Mouse (Mus musculus) CH12.LX (cell line): Measurements from ENCODE around the gene Gm10100. TPM values are rescaled to one million over a fixed set of nuclear protein-coding genes. Genes with fewer than 3 reads are reported as not detected.
"Not testable (repeated sequence)": the region's sequence is repeated elsewhere in the genome, so short reads cannot be mapped to it uniquely, and the experiment has no call there.

Experiments
- DNase-seq: peaks from one replicate; pipeline ENCODE4 v3.0.0-alpha.2; 2013; ENCODE audit errors: extremely low read depth
- H3K27ac ChIP-seq: 2 replicates; pipeline ENCODE4 v1.5.1; 2012; ENCODE audit warnings: low read depth, mild to moderate bottlenecking, control low read depth, moderate library complexity; ENCODE audit not compliant: insufficient read depth
- H3K27me3 ChIP-seq: replicated peaks from 2 replicates; pipeline ENCODE3; 2012; ENCODE audit warnings: inconsistent platforms
- H3K36me3 ChIP-seq, 2 experiments: replicated peaks in 1 of 2; 2 replicates each; pipeline versions ENCODE3 to v1.6.1; 2012; ENCODE audit warnings: inconsistent platforms in 1 of 2, low read length in 1 of 2, mild to moderate bottlenecking in 1 of 2, mixed read lengths in 1 of 2, moderate library complexity in 1 of 2; ENCODE audit not compliant: control insufficient read depth in 1 of 2, insufficient read depth in 1 of 2
- H3K4me1 ChIP-seq, 2 experiments: 2 replicates each; pipeline ENCODE4 v1.6.1; 2012; ENCODE audit warnings: inconsistent platforms in 1 of 2, moderate library complexity in 1 of 2; ENCODE audit not compliant: insufficient read depth in 2 of 2, control insufficient read depth in 1 of 2
- H3K4me2 ChIP-seq: 2 replicates; pipeline ENCODE4 v1.6.1; 2012; ENCODE audit warnings: low read depth, mild to moderate bottlenecking, control low read depth; ENCODE audit not compliant: poor library complexity, insufficient read depth, severe bottlenecking
- H3K4me3 ChIP-seq, 3 experiments: fragments of 150-350 bp in 1 of 3; sonication (generic) in 1 of 3; replicated peaks in 1 of 3; 2 replicates each; pipeline versions ENCODE3 to v1.5.1; 2011 to 2012; ENCODE audit warnings: low read depth in 2 of 3, low read length in 2 of 3, mild to moderate bottlenecking in 2 of 3, moderate library complexity in 2 of 3, control low read depth in 1 of 3, improper control_type of control experiment in 1 of 3, inconsistent platforms in 1 of 3, mixed read lengths in 1 of 3; ENCODE audit not compliant: poor library complexity in 1 of 3
- H3K79me2 ChIP-seq: replicated peaks from 2 replicates; pipeline ENCODE4 v1.6.1; 2012; ENCODE audit warnings: mild to moderate bottlenecking, moderate library complexity; ENCODE audit not compliant: control insufficient read depth, poor library complexity, insufficient read depth, severe bottlenecking; ENCODE audit errors: extremely low read depth
- H3K9ac ChIP-seq: 2 replicates; pipeline ENCODE4 v1.6.1; 2012; ENCODE audit warnings: low read depth, mild to moderate bottlenecking, control low read depth, moderate library complexity; ENCODE audit not compliant: insufficient read depth
- H3K9me3 ChIP-seq: replicated peaks from 2 replicates; pipeline ENCODE3; 2012; ENCODE audit warnings: low read length, inconsistent platforms, mixed read lengths
- CHD1 ChIP-seq: IDR thresholded peaks from 2 replicates; pipeline ENCODE4 v1.6.1; 2012; ENCODE audit warnings: low read depth, low read length, improper control_type of control experiment, inconsistent platforms
- CTCF ChIP-seq, 2 experiments: IDR thresholded peaks in 1 of 2; conservative IDR thresholded peaks in 1 of 2; 2 replicates each; pipeline ENCODE4 v1.5.1; 2011 to 2012; ENCODE audit warnings: low read depth in 2 of 2, low read length in 2 of 2, improper control_type of control experiment in 1 of 2, inconsistent platforms in 1 of 2, mild to moderate bottlenecking in 1 of 2, moderate library complexity in 1 of 2
- EP300 ChIP-seq: IDR thresholded peaks from 2 replicates; pipeline ENCODE4 v1.6.1; 2011; ENCODE audit warnings: low read length, improper control_type of control experiment
- GABPA ChIP-seq: IDR thresholded peaks from 2 replicates; pipeline ENCODE4 v1.6.1; 2012; ENCODE audit warnings: low read depth, low read length, improper control_type of control experiment, inconsistent platforms; ENCODE audit not compliant: insufficient replicate concordance
- HCFC1 ChIP-seq: IDR thresholded peaks from 2 replicates; pipeline ENCODE4 v1.6.1; 2012; ENCODE audit warnings: low read depth, mild to moderate bottlenecking, inconsistent platforms, low read length, improper control_type of control experiment
- IRF4 ChIP-seq: IDR thresholded peaks from 2 replicates; pipeline ENCODE4 v1.6.1; 2014; ENCODE audit warnings: low read depth, mild to moderate bottlenecking, inconsistent platforms, low read length, improper control_type of control experiment
- KAT2A ChIP-seq: IDR thresholded peaks from 2 replicates; pipeline ENCODE4 v1.6.1; 2012; ENCODE audit warnings: low read length, improper control_type of control experiment, inconsistent platforms; ENCODE audit not compliant: insufficient replicate concordance
- MAFK ChIP-seq: IDR thresholded peaks from 2 replicates; pipeline ENCODE4 v1.6.1; 2011; ENCODE audit warnings: low read length, improper control_type of control experiment; ENCODE audit not compliant: insufficient replicate concordance
- MAZ ChIP-seq: IDR thresholded peaks from 2 replicates; pipeline ENCODE4 v1.6.1; 2012; ENCODE audit warnings: low read depth, mild to moderate bottlenecking, inconsistent platforms, low read length, improper control_type of control experiment, moderate library complexity
- MXI1 ChIP-seq: IDR thresholded peaks from 2 replicates; pipeline ENCODE4 v1.6.1; 2011; ENCODE audit warnings: mild to moderate bottlenecking, low read depth, low read length, improper control_type of control experiment
- NELFE ChIP-seq: IDR thresholded peaks from 2 replicates; pipeline ENCODE4 v1.6.1; 2011; ENCODE audit warnings: low read depth, low read length, improper control_type of control experiment
- POLR2A ChIP-seq: IDR thresholded peaks from 2 replicates; pipeline ENCODE4 v1.6.1; 2011; ENCODE audit warnings: low read depth, mild to moderate bottlenecking, improper control_type of control experiment, low read length
- RAD21 ChIP-seq: IDR thresholded peaks from 2 replicates; pipeline ENCODE4 v1.6.1; 2011; ENCODE audit warnings: low read depth, mild to moderate bottlenecking, low read length, improper control_type of control experiment, moderate library complexity
- RCOR1 ChIP-seq: conservative IDR thresholded peaks from 2 replicates; pipeline ENCODE4 v1.6.1; 2012; ENCODE audit warnings: low read depth, mild to moderate bottlenecking, inconsistent platforms, low read length, improper control_type of control experiment
- SIN3A ChIP-seq: IDR thresholded peaks from 2 replicates; pipeline ENCODE4 v1.6.1; 2012; ENCODE audit warnings: low read length, improper control_type of control experiment, inconsistent platforms
- SMC3 ChIP-seq: IDR thresholded peaks from 2 replicates; pipeline ENCODE4 v1.6.1; 2011; ENCODE audit warnings: low read depth, low read length, improper control_type of control experiment
- TBP ChIP-seq: conservative IDR thresholded peaks from 2 replicates; pipeline ENCODE4 v1.6.1; 2011; ENCODE audit warnings: low read depth, low read length, improper control_type of control experiment
- ZNF384 ChIP-seq: IDR thresholded peaks from 2 replicates; pipeline ENCODE4 v1.6.1; 2012; ENCODE audit warnings: low read depth, low read length, improper control_type of control experiment, inconsistent platforms
- dilution Hi-C: fragments of 300-500 bp; cut with MboI; formaldehyde crosslinking; loops from 2 replicates; pipeline ENCODE4 v1.14.3; 2020; ENCODE audit warnings: low sequenced_read_pairs; ENCODE audit not compliant: extremely low pct_unique_long_range_greater_than_20kb, extremely low pct_ligation_motif_present
- in situ Hi-C: fragments of 300-500 bp; cut with MboI; formaldehyde crosslinking; loops from 3 replicates; pipeline ENCODE4 v1.14.3; 2019; ENCODE audit warnings: low sequenced_read_pairs, low pct_ligation_motif_present, low pct_unique_long_range_greater_than_20kb, mixed read lengths
- polyA plus RNA-seq: library from polyadenylated mRNA; unstranded; fragments of >175 nt; gene quantifications from 2 replicates; pipeline ENCODE4 v1.2.1, GENCODE M21; 2012; ENCODE audit warnings: low read depth; ENCODE audit not compliant: insufficient read length
- total RNA-seq, 2 experiments: library from RNA; depleted of rRNA; stranded (reverse); fragments of 300-350 nt in 1 of 2; fragments of >200 nt in 1 of 2; gene quantifications; 2 replicates each; pipeline ENCODE4 v1.2.3; 2012 to 2014

The Gm10100 gene
- total and polyA plus RNA-seq, 3 experiments, result not detected

GRCm38 (mm10) chr10:77729241-77729640 lies 3.0 kb downstream of the Gm10100 start:
- H3K4me3 ChIP-seq, result no peak overlapping the region
- no peak overlapping the region for H3K4me2 ChIP-seq
- no peaks in the 10 kb centered on the region for H3K36me3 ChIP-seq
- H3K4me1 ChIP-seq, result no peaks in the 10 kb centered on the region
- dilution Hi-C loops (no loop called here), in situ Hi-C loops (no loop called here)
- TF ChIP-seq NELFE, result no peak
- TF ChIP-seq RCOR1, result no peak
- peak; percentile 72 to 76 for TF ChIP-seq CTCF (conservative IDR thresholded peaks at IDR 0.05 in 1 of 2, IDR thresholded peaks at IDR 0.05 in 1 of 2; ENCODE audit: low read depth in 2 of 2, low read length in 2 of 2)
- TF ChIP-seq RAD21, result peak; percentile 14; the same call in 1 of the 2 replicates
- peak; percentile 56 for TF ChIP-seq SMC3
- peaks cover 52% of the 10 kb centered on the region for H3K27me3 ChIP-seq
- H3K9ac ChIP-seq, result no peak overlapping the region
- DNase-seq, result peak; percentile 33
- peaks cover 6% of the 10 kb centered on the region for H3K9me3 ChIP-seq
- H3K79me2 ChIP-seq, result no peaks in the 10 kb centered on the region
- H3K27ac ChIP-seq, result no peak overlapping the region

- Histone ChIP-seq H3K79me2 (no peaks in the 10 kb centered on the region), H3K36me3 (no peaks in the 10 kb centered on the region), H3K9me3 (peaks cover 12% of the 10 kb centered on the region), H3K27me3 (peaks cover 53% of the 10 kb centered on the region), H3K4me3 (no peak overlapping the region), H3K4me2 (no peak overlapping the region), H3K9ac (no peak overlapping the region), H3K4me1 (peaks cover 0 to 5% of the 10 kb centered on the region in 2 experiments; a peak in 2 of 4 replicates)
- dilution Hi-C loops (no loop called here), in situ Hi-C loops (no loop called here)
- no peak for DNase-seq
- TF ChIP-seq MXI1, result no peak
- no peak for TF ChIP-seq ZNF384
- no peak for TF ChIP-seq SIN3A
- no peak for TF ChIP-seq KAT2A
- no peak for TF ChIP-seq GABPA
- TF ChIP-seq POLR2A, result no peak
- TF ChIP-seq MAFK, result no peak
- no peak for TF ChIP-seq MAZ
- TF ChIP-seq HCFC1, result no peak
- no peak for TF ChIP-seq TBP
- TF ChIP-seq, all 38 proteins: peak for 0
- H3K27ac ChIP-seq, result no peak overlapping the region
Measured at GRCm38 (mm10) chr10:77735928-77736327, 9.6 kb downstream of the Gm10100 start.

GRCm38 (mm10) chr10:77738929-77739328 lies 12.6 kb downstream of the Gm10100 start:
- no peaks in the 10 kb centered on the region for H3K36me3 ChIP-seq
- TF ChIP-seq EP300 (peak; percentile 60), IRF4 (peak; percentile 57), CHD1 (no peak)
- DNase-seq, result no peak
- H3K4me2 ChIP-seq, result peak overlapping the region; percentile 37; the same call in 1 of the 2 replicates
- no peaks in the 10 kb centered on the region for H3K79me2 ChIP-seq
- no peak overlapping the region for H3K27ac ChIP-seq
- dilution Hi-C loops (no loop called here), in situ Hi-C loops (no loop called here)
- peaks cover 47% of the 10 kb centered on the region for H3K27me3 ChIP-seq
- peaks cover 0 to 5% of the 10 kb centered on the region in 2 experiments; a peak in 2 of 4 replicates for H3K4me1 ChIP-seq
- no peak overlapping the region for H3K9ac ChIP-seq
- H3K9me3 ChIP-seq, result peaks cover 11% of the 10 kb centered on the region
- no peak overlapping the region for H3K4me3 ChIP-seq

DNA sequence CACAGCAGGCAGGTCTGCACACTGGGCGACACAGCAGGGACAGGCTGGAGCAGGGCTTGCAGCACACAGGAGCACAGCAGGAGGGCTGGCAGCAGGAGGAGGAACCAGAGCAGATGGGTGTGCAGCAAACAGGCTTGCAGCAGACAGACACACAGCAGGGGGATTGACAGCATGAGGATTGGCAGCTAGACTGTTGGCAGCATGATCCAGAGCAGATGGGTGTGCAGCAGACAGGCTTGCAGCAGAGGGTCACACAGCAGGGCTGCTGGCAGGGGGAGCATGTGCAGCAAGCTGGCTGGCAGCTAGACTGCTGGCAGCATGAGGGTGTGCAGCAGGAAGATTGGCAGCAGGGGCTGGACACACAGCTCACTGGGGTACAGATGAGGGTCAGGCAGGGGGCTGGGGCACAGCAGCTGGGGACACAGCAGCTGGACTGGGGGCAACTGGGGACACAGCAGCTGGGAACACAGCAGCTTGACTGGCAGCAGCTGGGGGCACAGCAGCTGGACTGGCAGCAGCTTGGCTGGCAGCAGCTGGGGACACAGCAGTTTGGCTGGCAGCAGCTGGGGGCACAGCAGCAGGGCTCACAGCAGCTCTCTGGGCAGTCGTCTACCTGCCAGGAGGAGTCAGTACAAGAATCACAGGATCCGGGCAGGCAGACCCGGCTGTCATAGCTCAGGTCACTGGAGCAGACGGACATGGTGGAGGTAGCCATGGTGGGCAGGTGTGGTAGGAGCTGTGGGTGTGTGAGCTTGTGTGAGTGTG lies 15.8 kb downstream of the Gm10100 start, which contains the start of gene Gm18596:
Gene Gm18596 (minus strand): TSS at position 715 of the 765 bp plus-strand sequence.
- H3K36me3 ChIP-seq, in situ Hi-C loops, H3K9ac ChIP-seq, DNase-seq, dilution Hi-C loops, H3K4me2 ChIP-seq, H3K9me3 ChIP-seq, H3K27ac ChIP-seq, H3K4me1 ChIP-seq, H3K4me3 ChIP-seq, H3K79me2 ChIP-seq: not testable (repeated sequence)
- peaks cover 50% of the 10 kb centered on the region for H3K27me3 ChIP-seq
